Mouse (Mus musculus) cerebellum, adult 8-10 months (tissue): ENCODE measurements around the gene Rsbn1.

Experiments used
- DNase-seq: peaks from one replicate; pipeline ENCODE4 v3.0.0; 2022

Rsbn1 gene

DNA sequence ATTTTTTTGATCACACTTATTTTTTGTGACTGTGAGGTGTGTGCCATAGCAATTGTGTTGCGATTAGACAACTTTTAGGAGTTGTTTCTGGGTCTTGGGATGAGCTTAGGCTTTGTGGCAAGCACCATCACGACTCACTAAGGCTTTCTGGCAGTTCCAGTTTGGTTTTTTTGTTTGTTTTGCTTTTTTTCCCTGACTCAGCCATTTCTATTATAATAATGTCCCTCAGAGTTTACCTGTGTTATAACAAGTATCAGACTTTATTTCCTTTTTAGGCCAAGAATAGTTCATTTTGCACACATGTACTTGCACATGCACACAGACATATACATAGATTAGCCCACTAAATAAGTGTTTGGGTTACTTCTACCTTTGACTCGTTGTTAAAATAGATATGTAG, 46.7 kb downstream of the Rsbn1 start:
- DNase-seq = no peak

DNA sequence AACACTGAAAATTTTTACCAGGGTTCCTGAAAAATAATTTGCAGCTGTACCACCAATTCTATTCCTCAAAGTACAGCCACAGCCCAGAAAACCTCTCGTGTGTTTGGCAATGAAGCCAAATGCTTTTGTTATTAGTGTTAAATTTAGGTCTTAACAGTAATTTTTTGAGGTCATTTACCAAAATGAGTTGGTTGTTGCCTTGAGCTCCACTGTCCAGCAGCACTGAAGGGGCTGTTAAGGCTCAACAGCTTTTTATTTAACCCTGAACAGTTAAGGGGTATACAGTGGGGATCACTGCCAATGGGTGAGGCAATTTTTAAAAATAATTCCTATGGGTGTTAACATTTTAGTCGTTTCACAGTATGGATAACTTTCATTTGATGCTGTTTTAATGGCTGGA, 53.3 kb downstream of the Rsbn1 start:
- no peak for DNase-seq

DNA sequence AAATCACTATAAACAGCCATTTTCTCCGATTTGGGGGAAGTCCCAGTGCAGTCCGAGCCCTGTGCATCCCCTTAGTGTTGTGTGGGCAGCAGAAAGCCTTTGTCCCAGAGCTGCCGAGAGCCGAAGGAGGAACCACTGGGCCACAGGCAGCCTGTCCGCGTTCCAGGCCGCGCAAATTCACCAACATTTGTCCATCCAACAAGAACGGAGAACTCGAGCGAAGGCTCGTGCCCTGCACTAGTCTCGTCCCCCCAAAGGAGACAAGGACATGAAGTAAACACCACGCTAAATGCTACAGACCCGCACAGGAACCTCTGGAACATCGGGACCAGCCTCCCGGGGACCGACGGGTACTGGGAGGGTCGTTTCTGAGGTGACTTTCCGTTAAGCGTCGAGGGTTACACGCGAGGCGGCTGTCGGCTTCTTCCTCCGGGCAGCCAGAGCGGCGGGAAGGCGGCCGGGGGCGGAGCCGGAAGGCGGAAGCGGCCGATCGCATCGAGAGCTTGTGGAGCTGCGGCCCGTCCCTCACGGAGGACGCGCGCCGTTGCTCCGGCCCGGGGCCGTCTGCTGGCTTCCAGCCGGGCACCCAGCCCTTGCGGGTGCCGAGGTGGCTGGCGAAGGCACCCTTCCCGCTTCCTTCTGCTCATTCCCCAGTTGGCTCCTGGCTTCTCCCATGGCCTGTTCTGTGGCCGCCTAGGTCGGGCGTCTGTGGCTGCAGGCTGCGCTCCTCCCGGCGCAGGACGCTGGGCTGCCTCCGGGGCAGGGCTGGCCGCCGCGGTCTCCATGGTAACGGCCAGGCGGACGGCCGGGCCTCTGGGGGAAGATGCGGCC, 54.2 kb downstream of the Rsbn1 start, which contains the start of gene Phtf1:
Phtf1 (plus strand) TSS at position 250 of the 831 bp plus-strand sequence.
- DNase-seq = peak; percentile 82

DNA sequence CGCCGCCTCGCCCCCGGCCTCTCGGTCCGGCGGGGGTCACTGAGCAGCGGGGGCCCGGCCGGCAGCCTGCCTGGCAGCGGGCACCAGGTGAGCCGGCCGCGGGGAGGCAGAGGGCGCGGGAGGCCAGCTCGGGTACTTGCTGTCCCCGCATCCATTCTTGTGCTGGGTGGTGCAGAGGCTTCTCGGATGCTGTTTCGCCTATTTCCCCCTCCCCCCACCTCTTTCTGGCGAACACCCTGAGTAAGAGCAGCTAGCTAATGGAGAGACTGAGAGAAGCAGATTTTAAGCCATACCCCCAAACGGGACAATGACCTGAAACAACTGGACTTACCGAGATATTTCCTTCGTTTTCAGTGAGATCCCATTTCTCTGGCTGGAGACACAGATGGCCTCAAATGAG, 54.8 kb downstream of the Rsbn1 start:
- peak; percentile 66 for DNase-seq

DNA sequence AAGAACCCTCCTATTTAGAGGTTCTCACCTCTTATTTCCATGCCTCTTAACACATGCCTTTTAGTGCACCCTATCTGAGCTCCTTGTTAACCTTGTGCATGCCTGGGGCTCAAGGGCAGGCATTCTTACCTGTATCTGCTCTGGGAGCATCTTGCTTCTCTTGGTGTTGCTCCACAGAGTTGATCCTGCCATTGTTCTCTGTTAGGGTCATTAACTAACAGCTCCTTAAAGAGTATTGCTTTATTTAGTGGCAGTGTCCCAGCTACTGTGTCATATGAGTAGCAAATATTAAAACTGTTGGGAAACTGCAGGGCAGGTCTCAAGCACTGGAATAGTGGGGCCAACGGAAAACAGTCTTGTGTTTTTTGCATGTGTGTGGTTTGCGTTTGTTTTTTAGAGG, 57.2 kb downstream of the Rsbn1 start:
- no peak for DNase-seq

DNA sequence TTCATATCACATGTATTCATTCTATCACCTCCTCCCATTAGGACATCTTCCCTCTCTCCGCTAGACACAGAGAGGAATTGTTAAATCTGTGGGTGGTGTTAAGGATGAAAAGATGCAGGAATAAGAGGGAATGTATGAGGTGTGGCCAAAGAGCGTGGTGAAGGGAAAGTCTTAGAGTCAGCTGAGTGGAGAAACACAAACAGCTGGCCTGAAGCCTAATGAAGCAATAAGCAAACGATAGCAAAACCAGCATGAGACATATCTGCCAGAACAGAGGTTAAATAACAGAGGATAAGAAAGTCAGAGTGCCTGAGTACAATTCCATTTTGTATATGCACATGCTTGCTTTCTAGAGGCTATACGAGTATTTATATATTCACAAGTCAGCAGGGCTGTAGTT, 70.6 kb downstream of the Rsbn1 start:
- no peak for DNase-seq

DNA sequence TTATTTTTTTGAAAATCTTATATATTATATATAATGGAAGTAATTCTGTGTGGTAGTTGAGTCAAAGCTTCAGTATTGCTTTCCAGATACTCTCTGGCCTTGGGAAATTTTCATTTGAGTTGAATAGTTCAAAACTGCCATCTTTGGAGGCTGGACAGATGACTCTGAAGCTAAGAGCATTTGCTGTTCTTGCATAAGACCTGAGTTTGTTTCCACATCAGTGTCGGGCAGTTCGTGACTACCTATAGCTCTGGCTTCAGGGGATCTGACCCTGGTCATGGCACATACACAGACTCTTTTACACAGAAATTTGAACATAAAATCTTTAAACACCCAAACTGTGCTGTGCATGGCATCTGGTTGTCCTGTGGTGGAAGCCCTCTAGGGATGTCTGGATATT, 71.3 kb downstream of the Rsbn1 start:
- no peak for DNase-seq

DNA sequence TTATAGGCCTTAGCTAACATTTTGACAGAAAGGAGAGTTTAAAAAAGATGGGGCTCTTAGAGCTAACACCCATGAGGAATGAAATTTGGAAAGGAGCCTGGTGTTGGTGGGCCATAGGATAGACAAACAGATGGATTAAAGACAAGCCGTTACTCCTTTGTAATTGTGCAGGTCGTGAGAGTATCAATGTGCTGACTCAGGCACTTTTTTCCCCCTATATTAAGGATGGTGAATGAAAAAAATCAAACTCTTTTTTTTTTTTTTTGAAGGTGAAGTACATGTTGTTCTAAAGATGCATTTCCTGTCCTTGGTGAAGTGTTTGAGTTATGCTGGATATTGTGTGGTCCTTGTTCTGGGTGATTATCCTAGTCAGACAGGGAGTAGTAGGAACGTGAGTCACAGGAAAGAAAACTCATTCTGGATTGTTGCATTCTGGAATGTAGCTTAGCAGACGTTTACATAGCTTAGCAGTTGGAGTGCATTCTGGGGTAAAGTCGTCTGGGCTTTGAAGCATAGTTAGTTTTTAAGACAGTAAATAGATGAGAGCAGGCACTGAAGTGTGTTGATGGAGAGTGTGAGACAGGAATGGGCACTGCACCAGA, 74.0 kb downstream of the Rsbn1 start:
- DNase-seq = no peak

DNA sequence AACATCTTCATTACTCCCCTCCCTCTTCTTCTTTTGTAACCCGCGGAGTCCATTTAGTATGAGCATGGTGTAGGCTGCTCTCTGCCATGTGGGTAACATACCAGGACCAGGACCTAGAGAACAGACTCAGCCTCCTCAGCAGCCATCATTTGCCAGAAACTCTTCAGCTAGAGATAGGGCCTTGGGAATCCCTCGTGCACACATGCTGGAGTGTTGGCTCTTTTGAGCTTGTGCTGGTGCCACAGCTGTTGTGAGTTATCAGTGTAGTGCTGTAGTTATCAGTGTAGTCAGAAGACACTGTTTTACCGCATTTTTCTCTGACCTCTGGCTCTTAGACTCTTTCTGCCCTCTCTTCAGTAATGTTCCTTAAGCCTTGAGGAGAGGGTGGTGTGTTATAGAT, 75.4 kb downstream of the Rsbn1 start:
- no peak for DNase-seq

DNA sequence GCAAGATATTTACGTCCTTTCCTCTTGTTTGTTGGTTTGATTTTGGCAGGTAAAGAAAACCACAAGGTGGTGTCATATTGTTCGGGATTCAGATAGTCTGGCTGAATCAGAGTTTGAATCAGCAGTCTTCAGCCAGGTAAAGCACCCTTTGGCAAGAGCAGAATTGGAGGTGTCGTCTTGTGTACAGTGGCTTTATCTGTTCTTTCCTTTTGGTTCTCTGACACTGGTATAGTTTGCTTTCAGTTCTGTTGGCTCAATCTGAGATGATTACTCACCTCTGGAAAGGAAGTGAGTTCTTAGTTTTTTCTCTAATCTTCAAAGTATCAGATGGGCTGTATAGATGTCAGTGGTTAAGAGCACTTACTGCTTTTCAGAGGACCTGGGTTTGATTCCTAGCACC, 77.4 kb downstream of the Rsbn1 start:
- no peak for DNase-seq

DNA sequence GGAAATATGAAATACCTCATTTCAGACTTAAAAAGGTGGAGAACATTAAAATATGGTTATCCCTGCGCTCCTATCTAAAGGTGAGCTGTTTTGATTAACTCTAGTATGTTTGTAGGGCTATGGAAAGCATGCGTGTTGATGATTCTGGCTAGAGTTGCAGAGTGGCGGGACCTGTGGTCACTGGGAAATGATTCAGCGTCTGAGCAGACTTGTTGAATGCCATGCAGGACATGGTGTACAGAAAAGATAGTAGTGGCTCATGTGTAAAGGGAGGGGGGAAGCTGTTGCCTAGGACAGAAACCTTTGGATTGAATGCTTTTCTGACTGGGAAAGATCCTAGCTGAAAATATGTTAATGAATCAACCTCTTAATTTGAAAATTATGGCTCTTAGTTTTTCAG, 84.8 kb downstream of the Rsbn1 start:
- DNase-seq = no peak

DNA sequence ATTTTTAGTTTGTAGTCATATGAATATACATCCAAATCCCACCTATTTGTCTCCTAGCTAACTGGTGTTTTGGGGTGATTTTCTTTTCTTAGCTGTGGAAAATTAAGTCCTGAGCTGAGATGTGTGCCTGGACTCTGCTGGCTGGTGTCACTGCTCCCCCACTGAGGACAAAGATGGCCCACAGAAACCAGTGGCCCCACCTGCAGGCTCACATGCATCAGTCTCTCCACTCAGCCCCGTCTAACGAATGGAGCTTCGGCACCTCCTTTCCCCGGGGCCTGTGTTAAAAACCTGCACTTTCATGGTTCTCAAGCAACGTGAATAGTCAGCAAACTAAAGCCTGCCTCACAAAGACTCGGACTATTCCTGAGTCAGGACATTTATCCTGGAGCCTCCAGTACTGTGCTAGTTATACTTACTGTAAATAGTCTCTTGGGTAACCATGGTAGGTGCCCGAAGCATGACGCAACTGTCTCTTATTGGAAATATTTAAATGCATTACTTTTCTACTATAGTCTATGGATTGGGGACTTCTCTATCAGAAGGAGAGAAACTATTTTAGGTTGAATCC, 93.1 kb downstream of the Rsbn1 start:
- DNase-seq = peak; percentile 13

DNA sequence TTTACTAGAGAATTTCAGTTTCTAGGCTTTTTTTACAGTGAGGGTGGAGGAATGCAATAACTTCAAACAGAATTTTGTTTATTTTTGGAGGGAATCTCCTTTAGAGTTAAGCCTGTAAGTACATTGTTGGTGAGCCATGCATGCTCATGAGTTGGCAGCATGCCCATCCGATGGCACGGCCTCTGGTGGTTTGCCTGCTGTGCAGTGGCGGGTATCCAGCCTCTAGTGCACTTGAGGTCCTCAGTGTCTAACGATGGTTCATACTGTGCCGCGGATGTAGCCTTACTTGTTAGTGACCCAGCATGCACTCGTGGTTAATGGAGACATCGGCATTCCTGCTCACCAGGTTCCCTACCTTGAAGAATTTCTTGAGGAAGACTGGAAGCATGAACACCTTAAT, 93.6 kb downstream of the Rsbn1 start:
- peak; percentile 37 for DNase-seq

DNA sequence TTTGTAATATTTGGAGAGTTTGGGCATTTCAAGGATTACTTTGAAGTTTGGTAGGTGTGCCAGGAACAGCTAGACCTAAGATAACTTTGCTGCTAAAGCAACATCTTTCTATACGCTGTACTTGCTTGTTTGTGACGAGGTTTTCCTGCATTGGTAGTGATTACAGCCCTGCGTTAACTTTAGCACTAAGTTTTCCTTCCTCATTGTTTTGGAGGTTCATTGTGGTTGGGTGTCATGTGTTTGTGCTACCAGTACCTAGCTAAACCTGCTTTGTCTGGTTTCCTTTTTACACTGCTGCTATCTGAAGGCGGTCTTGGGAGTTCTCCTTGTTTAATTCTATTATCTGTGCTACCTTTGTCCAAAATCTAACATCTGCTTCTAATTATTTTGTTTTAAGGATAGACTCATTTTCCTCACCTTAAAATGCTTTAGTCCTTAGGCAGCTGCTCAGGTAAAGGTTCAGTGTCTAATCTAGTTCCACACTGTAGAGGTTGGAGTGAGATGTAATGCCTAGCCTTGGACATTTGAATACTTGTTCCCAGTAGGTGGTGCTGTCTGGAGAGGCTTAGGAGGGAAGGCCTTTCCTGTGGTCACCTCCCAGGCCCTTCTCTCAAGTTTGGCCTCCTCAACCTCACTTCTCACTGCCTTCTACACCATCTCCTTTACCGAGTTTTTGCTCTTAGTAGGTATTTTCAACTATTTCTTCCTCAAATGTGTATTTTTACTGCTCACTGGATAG, 96.2 kb downstream of the Rsbn1 start:
- no peak for DNase-seq

DNA sequence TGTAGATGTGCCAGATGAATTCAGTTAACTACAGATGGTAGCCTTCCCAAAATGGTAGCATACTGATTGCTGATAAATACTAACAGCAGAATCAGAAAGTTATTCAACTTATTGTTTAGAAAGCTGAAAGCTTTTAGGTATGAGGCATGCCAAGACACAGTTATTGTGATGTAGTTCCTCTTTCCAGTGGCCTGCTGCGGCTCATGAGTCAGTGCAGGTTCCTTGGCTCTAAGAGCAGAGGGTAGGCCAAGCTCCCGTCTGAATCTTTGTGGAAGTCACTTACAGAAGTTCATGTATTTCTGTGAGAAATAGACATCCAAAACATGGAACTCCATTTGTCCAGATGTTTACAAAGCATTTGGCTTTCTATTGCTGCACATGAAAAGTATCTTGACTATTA, 98.1 kb downstream of the Rsbn1 start:
- DNase-seq = no peak
